Mouse (Mus musculus) thymus, adult 18-20 months (tissue): ENCODE results near the gene Nacad.
"Not testable (repeated sequence)": the region's sequence is repeated elsewhere in the genome, so short reads cannot be mapped to it uniquely, and the experiment has no call there.

Source experiments
- DNase-seq, 2 experiments: peaks; one replicate each; pipeline ENCODE4 v3.0.0; 2022; ENCODE audit warnings: mixed read lengths in 2 of 2

The Nacad gene

GRCm38 (mm10) chr11:6605491-6606399 is at the start of gene Nacad:
Gene Nacad (minus strand): TSS chr11:6606053.
- DNase-seq = no peak

- DNase-seq = peak in 1 of 2 experiments; percentile 54
These were observed 49.0 kb upstream of the Nacad start for GRCm38 (mm10) chr11:6654903-6655302.

- not testable (repeated sequence) for DNase-seq
These were observed 47.1 kb upstream of the Nacad start for GRCm38 (mm10) chr11:6652978-6653377.

- DNase-seq = peak; percentile 50 to 54
These were observed 44.7 kb upstream of the Nacad start for GRCm38 (mm10) chr11:6650519-6650918.

- no peak for DNase-seq
These were observed 42.2 kb upstream of the Nacad start for GRCm38 (mm10) chr11:6647831-6648724.

GRCm38 (mm10) chr11:6644566-6644965 is 38.7 kb upstream of the Nacad start:
- DNase-seq = no peak

GRCm38 (mm10) chr11:6639072-6639471 is 33.2 kb upstream of the Nacad start:
- no peak for DNase-seq

- DNase-seq = no peak
These were observed 32.7 kb upstream of the Nacad start, which contains the start of gene Wap for GRCm38 (mm10) chr11:6638537-6638936. Gene Wap (minus strand): TSS chr11:6638637.

- DNase-seq = no peak
These were observed 30.3 kb upstream of the Nacad start for GRCm38 (mm10) chr11:6636150-6636549.

GRCm38 (mm10) chr11:6629655-6630054 is 23.8 kb upstream of the Nacad start:
- DNase-seq = no peak

GRCm38 (mm10) chr11:6628568-6628967 is 22.7 kb upstream of the Nacad start:
- DNase-seq = peak; percentile 24 to 39

GRCm38 (mm10) chr11:6627731-6628130 is 21.9 kb upstream of the Nacad start:
- DNase-seq = peak in 1 of 2 experiments; percentile 38

- no peak for DNase-seq
These were observed 20.5 kb upstream of the Nacad start for GRCm38 (mm10) chr11:6626388-6626772.

GRCm38 (mm10) chr11:6625478-6626387 is 19.9 kb upstream of the Nacad start, which contains the start of gene Tbrg4:
Gene Tbrg4 (minus strand): TSS chr11:6626067.
- DNase-seq = peak; percentile 80 to 85

- DNase-seq = no peak
These were observed 18.9 kb upstream of the Nacad start for GRCm38 (mm10) chr11:6624619-6625382.

- DNase-seq = no peak
These were observed 17.9 kb upstream of the Nacad start for GRCm38 (mm10) chr11:6623704-6624103.

- DNase-seq = no peak
These were observed 9.7 kb upstream of the Nacad start for GRCm38 (mm10) chr11:6615250-6616205.

GRCm38 (mm10) chr11:6605021-6605481 is 802 bp downstream of the Nacad start:
- DNase-seq = no peak

GRCm38 (mm10) chr11:6604604-6604936 is 1.3 kb downstream of the Nacad start:
- no peak for DNase-seq
